Mouse (Mus musculus) intestine, embryonic 16.5 days (tissue): Measurements from ENCODE around the gene Ehbp1l1. TPM values are rescaled to one million over a fixed set of nuclear protein-coding genes. Genes with fewer than 3 reads are reported as not detected.
A peak's percentile ranks its signal among the peaks of the same experiment; 100 is the strongest.
"Not testable (repeated sequence)": the region's sequence is repeated elsewhere in the genome, so short reads cannot be mapped to it uniquely, and the experiment has no call there.

Experiments
- ATAC-seq: fragments of 200-750 bp; cut with Nextera tagmentation; 2 replicates; pipeline ENCODE4 v1.8.0; 2017; ENCODE audit warnings: moderate TSS enrichment, moderate library complexity
- H3K27ac ChIP-seq: fragments of 300-500 bp; sonication (generic); 2 replicates; pipeline ENCODE4 v1.5.1; 2014; ENCODE audit warnings: mild to moderate bottlenecking, low read length
- H3K27me3 ChIP-seq: fragments of 300-500 bp; sonication (generic); replicated peaks from 2 replicates; pipeline ENCODE4 v1.6.1; 2014; ENCODE audit warnings: low read length, control low read depth, mixed read lengths; ENCODE audit not compliant: control insufficient read depth, insufficient read depth
- H3K36me3 ChIP-seq: fragments of 300-500 bp; sonication (generic); 2 replicates; pipeline ENCODE4 v1.6.1; 2014; ENCODE audit warnings: low read length, control low read depth; ENCODE audit not compliant: control insufficient read depth, insufficient read depth
- H3K4me1 ChIP-seq: fragments of 300-500 bp; sonication (generic); 2 replicates; pipeline ENCODE4 v1.6.1; 2014; ENCODE audit warnings: low read length, control low read depth, mixed read lengths; ENCODE audit not compliant: control insufficient read depth, insufficient read depth
- H3K4me2 ChIP-seq: fragments of 300-500 bp; sonication (generic); 2 replicates; pipeline ENCODE4 v1.6.1; 2014; ENCODE audit warnings: low read depth, low read length, control low read depth
- H3K4me3 ChIP-seq: fragments of 300-500 bp; sonication (generic); 2 replicates; pipeline ENCODE4 v1.5.1; 2014; ENCODE audit warnings: mild to moderate bottlenecking, low read length
- H3K9ac ChIP-seq: fragments of 300-500 bp; sonication (generic); 2 replicates; pipeline ENCODE4 v1.6.1; 2014; ENCODE audit warnings: low read depth, low read length
- H3K9me3 ChIP-seq: fragments of 300-500 bp; sonication (generic); 2 replicates; pipeline ENCODE4 v1.6.1; 2016; ENCODE audit warnings: low read length, control low read depth; ENCODE audit not compliant: control insufficient read depth
- WGBS: fragments of 180-500 bp; shearing (Covaris S2); extraction: QIAGEN DNeasy Blood & Tissue Kit; methylation state at CpG from one replicate; pipeline ENCODE4 v1.1.7; 2014; 5-methylcytosine and 5-hydroxymethylcytosine counted together
- polyA plus RNA-seq: library from polyadenylated mRNA; unstranded; fragments of >200 nt; fragmentation: Nextera tagmentation; extraction: Ambion mirVana; gene quantifications from 2 replicates; pipeline ENCODE4 v1.2.1, GENCODE M21; 2015

Ehbp1l1 gene
- polyA plus RNA-seq, 1 experiment from 2014 or later, result 48.6 TPM

DNA sequence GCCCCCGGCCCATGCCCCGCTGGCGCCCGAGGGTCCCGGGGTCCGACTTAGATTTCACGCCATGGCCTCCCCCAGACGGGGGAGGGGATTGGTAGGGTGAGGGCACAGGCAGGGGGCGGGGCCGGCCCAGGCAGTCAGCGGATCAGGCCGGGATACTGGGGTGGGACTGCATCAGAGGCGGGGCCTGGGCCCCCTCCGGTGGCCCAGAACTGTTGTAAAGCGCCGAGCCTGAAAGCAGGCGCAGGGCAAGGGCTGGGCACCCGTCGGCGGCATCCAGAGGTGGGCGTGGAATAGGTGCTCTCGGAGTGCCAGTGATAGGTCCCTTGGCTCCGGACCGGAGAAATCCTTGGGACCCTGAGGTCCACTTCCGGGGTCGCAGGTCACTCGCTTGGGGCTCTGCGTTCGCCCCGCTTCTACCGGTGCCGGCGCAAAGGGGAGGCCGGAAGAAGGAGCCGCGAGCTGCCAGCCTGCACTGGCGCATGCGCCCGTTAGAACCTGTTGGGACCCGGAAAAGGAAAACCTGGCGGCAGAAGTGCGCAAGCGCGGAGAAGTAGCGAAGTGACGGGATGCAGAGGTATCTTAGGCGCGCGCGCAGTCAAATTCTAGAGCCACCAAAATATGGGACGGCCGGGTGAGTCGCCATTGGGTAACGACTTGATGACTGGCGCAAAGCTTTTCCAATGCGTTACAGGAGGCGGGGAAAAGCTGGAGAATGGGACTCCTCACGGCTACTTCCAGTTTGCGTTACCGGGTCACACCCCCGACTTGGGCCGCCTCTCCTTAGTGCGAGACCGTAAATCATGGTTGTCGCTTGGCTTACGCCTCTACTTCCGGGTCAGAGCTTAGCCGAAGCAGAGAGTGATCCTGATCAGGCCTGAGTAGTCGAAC, 37.7 kb downstream of the Ehbp1l1 start, which contains the start of the genes Map3k11 and Pcnx3:
Gene Map3k11 (plus strand): TSS at position 543 of the 888 bp plus-strand sequence.
Gene Pcnx3 (minus strand): TSS at position 709 of the 888 bp plus-strand sequence.
- peak; percentile 90 for ATAC-seq
- Histone ChIP-seq H3K9me3 (no peaks in the 10 kb centered on the region), H3K9ac (peak within 1 kb of the TSS; percentile 96)

DNA sequence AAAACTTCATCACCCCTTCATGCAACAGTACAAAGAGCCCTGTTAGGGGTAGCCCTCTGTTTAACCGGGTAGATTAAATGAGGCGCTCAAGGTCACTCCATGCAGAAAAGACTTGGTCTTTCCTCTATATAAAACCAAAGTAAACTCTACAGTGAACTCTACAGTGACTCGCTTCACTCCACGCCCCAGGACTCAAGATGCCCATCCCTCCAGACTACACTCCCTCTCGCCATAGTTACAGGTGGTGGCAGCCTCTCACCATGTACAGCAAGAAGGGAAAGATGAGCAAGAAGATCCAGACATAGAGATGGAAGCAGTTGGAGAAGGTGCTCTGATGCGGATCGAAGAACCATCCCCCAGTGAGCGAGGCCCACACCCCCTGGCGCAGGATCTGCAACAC, 38.4 kb downstream of the Ehbp1l1 start:
- H3K9me3 ChIP-seq, result no peaks in the 10 kb centered on the region
- WGBS, result 14% methylated on average over 9 of the region's 9 CpGs

More for the DNA sequence above, 37.7 kb downstream of the Ehbp1l1 start, which contains the start of the genes Map3k11 and Pcnx3:
- peak within 1 kb of the TSS; percentile 95 for H3K27ac ChIP-seq
- peaks cover 18% of the 10 kb centered on the region for H3K36me3 ChIP-seq
- WGBS, result under 1% methylated on average over 69 of the region's 69 CpGs
- H3K27me3 ChIP-seq, result no peaks in the 10 kb centered on the region
- H3K4me3 ChIP-seq, result peak within 1 kb of the TSS; percentile 77
- peak within 1 kb of the TSS; percentile 98 for H3K4me2 ChIP-seq
- H3K4me1 ChIP-seq, result peaks cover 41% of the 10 kb centered on the region

GRCm38 (mm10) chr19:5686954-5687353, 39.2 kb downstream of the Ehbp1l1 start:
- not testable (repeated sequence) for H3K4me2 ChIP-seq, H3K27ac ChIP-seq, ATAC-seq, H3K9me3 ChIP-seq, H3K27me3 ChIP-seq
- Histone ChIP-seq H3K4me1 (peaks cover 29% of the 10 kb centered on the region), H3K9ac (peak overlapping the region; percentile 96; the same call in 1 of the 2 replicates), H3K4me3 (0 out of 2 replicates have a peak overlapping the region, but pooled peaks have one; percentile 77), H3K36me3 (peaks cover 21% of the 10 kb centered on the region)
- WGBS, result 92% methylated on average over 11 of the region's 12 CpGs

More for the DNA sequence above, 38.4 kb downstream of the Ehbp1l1 start:
- Histone ChIP-seq H3K4me1 (peaks cover 36% of the 10 kb centered on the region), H3K27me3 (no peaks in the 10 kb centered on the region), H3K9ac (peak overlapping the region; percentile 96), H3K36me3 (peaks cover 21% of the 10 kb centered on the region), H3K4me3 (peak overlapping the region; percentile 77), H3K27ac (peak overlapping the region; percentile 95), H3K4me2 (peak overlapping the region; percentile 98)
- no peak for ATAC-seq

DNA sequence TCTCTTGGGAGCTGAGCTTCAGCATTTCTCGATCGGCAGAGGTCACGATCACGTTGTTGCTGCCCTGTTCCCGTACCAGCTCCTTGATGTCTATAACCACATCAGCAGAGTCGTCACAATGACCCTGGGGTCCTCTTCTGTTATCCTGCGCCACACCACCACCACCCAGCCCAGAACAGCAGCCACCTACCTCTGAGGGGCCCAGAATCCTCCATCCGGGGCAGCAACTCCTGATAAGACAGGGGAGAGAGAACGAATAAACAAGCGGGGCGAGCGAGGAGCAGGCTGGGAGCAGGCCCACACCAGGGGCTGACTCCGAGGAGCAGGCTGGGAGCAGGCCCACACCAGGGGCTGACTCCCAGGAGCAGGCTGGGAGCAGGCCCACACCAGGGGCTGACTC, 39.7 kb downstream of the Ehbp1l1 start:
- H3K27ac ChIP-seq, result no peak overlapping the region
- WGBS, result 86% methylated on average over 13 of the region's 13 CpGs
- no peak overlapping the region for H3K4me2 ChIP-seq
- ATAC-seq, result no peak
- no peak overlapping the region for H3K4me3 ChIP-seq
- H3K9ac ChIP-seq, result no peak overlapping the region
- H3K4me1 ChIP-seq, result peaks cover 23% of the 10 kb centered on the region
- H3K27me3 ChIP-seq, result no peaks in the 10 kb centered on the region
- H3K9me3 ChIP-seq, result no peaks in the 10 kb centered on the region
- peaks cover 21% of the 10 kb centered on the region for H3K36me3 ChIP-seq

DNA sequence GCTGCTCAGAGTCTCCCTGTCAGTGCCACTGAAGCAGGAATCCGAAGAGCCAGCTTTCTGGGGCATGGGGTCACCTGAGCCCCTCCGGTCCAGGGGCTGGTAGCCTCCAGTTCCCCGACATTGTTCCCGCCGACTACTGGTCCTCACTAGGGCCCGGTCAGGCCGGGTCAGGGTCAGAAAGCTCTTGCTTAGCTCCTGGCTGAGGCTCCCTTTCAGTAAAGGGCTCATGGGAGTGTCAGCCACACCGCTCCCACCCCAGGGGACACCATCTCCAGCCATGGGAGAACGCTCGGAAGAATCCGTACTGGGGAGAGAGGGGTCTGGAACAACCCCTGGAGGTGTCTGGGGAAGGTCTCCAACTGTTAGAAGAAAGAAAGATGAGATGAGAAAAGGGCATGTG, 40.3 kb downstream of the Ehbp1l1 start:
- Histone ChIP-seq H3K9me3 (no peaks in the 10 kb centered on the region), H3K4me3 (no peak overlapping the region), H3K4me2 (no peak overlapping the region), H3K27me3 (no peaks in the 10 kb centered on the region), H3K9ac (no peak overlapping the region), H3K27ac (no peak overlapping the region), H3K4me1 (peaks cover 18% of the 10 kb centered on the region), H3K36me3 (peaks cover 17% of the 10 kb centered on the region)
- no peak for ATAC-seq
- WGBS, result 97% methylated on average over 11 of the region's 11 CpGs

DNA sequence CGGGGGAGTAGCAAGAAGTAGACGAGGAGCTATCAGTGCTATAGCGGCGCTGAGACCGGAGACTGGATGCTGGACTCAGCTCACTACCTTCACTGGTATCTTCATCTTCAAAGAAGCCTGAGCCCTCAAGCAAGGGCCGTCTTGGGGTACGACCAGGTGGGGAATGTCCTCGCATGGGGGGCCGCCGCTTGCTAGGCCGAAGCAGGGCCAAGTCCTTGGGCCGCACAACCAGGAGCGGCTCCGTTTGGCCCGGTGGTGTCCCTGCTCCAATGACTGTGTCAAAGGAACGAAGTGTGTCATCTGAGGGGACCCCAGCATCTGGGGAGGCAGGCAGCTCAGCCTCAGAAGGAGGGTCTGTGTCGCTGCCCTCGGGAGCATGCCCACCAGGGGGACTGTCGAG, 40.7 kb downstream of the Ehbp1l1 start:
- H3K4me1 ChIP-seq, result peaks cover 13% of the 10 kb centered on the region
- H3K27me3 ChIP-seq, result no peaks in the 10 kb centered on the region
- no peak overlapping the region for H3K4me3 ChIP-seq
- no peaks in the 10 kb centered on the region for H3K9me3 ChIP-seq
- no peak overlapping the region for H3K4me2 ChIP-seq
- H3K36me3 ChIP-seq, result peaks cover 15% of the 10 kb centered on the region
- 92% methylated on average over 19 of the region's 19 CpGs for WGBS
- H3K27ac ChIP-seq, result no peak overlapping the region
- no peak overlapping the region for H3K9ac ChIP-seq
- ATAC-seq, result no peak

DNA sequence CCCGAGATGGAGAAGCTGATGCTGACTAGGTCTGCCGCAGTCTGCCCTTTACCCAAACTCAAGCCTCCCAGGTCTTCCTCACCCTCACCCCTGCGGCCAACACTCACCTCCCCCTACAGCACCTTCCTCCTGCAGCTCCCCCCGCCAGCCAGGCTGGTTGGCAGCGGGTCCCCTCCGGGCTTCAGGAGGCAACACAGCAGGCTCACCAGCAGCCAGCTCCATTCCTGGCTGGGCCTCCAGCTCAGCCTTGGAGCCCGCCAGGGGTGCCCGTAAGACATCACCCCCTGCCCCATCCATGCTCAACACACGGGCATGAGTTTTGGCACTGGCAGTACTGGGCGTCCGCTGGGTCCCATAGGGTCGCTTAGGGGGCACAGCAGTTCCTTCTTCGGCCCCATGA, 41.1 kb downstream of the Ehbp1l1 start:
- no peak overlapping the region for H3K27ac ChIP-seq
- H3K4me3 ChIP-seq, result no peak overlapping the region
- no peaks in the 10 kb centered on the region for H3K27me3 ChIP-seq
- ATAC-seq, result no peak
- no peaks in the 10 kb centered on the region for H3K9me3 ChIP-seq
- peaks cover 15% of the 10 kb centered on the region for H3K36me3 ChIP-seq
- no peak overlapping the region for H3K9ac ChIP-seq
- WGBS, result 96% methylated on average over 13 of the region's 13 CpGs
- H3K4me1 ChIP-seq, result peaks cover 10% of the 10 kb centered on the region
- H3K4me2 ChIP-seq, result no peak overlapping the region

DNA sequence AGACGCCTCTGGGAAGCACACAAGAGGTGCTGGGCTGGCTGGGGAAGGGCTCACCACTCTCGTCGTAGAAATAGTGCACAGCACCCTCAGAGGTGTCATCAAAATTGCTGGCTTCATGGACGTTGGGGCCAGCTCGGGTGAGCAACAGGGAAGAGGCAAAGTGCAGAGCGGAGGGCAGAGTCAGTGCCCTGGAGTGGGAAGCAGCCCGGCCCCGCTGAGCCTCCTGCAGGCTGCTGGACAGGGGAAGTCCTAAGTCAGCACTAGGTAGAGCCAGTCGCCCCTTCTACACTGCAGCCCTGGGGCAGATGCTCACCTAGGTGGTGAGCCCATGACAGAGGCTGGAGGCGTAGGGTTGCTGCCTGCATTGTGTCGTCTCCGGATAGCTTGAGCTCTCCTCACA, 41.9 kb downstream of the Ehbp1l1 start:
- WGBS, result 89% methylated on average over 12 of the region's 12 CpGs
- no peak overlapping the region for H3K4me2 ChIP-seq
- H3K4me1 ChIP-seq, result peaks cover 10% of the 10 kb centered on the region
- 0 out of 2 replicates have a peak overlapping the region, but pooled peaks have one; percentile 14 for H3K9ac ChIP-seq
- H3K27ac ChIP-seq, result no peak overlapping the region; the same call in 1 of the 2 replicates
- peaks cover 17% of the 10 kb centered on the region for H3K36me3 ChIP-seq
- no peak for ATAC-seq
- H3K27me3 ChIP-seq, result no peaks in the 10 kb centered on the region
- no peak overlapping the region for H3K4me3 ChIP-seq
- no peaks in the 10 kb centered on the region for H3K9me3 ChIP-seq

GRCm38 (mm10) chr19:5680432-5680831, 45.7 kb downstream of the Ehbp1l1 start:
- Histone ChIP-seq H3K27ac (no peak overlapping the region), H3K9ac (no peak overlapping the region), H3K9me3 (no peaks in the 10 kb centered on the region), H3K36me3 (peaks cover 28% of the 10 kb centered on the region), H3K4me1 (no peaks in the 10 kb centered on the region), H3K27me3 (no peaks in the 10 kb centered on the region), H3K4me2 (no peak overlapping the region), H3K4me3 (no peak overlapping the region)
- 83% methylated on average over 4 of the region's 4 CpGs for whole genome bisulfite sequencing
- no peak for ATAC-seq
